8 mouse cellular contexts compared by ENCODE assay signal in genomic region chr5:148293346-148293745, GRCm38 (mm10).
DNase-seq lines count a peak whose midpoint lies in the region; TF ChIP-seq lines count a peak whose summit lies in the region.

No protein-coding gene starts in this region.

- TF ChIP-seq RAD21 in MEL (IDR thresholded peaks at IDR 0.05; ENCODE audit: low read depth, low read length): no peak; the same call in 1 of the 2 replicates

- H3K4me3 ChIP-seq in layer of hippocampus, adult 2 months: no peak overlapping the region
- H3K4me3 ChIP-seq in MEL (ENCODE audit: control insufficient read depth in 1 of 2, insufficient read depth in 1 of 2, low read depth in 2 of 2, low read length in 2 of 2): no peak overlapping the region

- TF ChIP-seq POLR2A in MEL (IDR thresholded peaks at IDR 0.05; ENCODE audit: control insufficient read depth in 1 of 2, insufficient read depth in 1 of 2, low read depth in 1 of 2, low read length in 2 of 2, poor library complexity in 1 of 2): no peak

- DNase-seq in adrenal gland, postnatal 14 days: peak; percentile 45
- no peak for DNase-seq in adrenal gland, adult 2 months
- peak in 1 of 2 experiments; percentile 31 for DNase-seq in layer of hippocampus, adult 2 months (ENCODE audit: low spot score in 2 of 2)
- DNase-seq in layer of hippocampus, adult 9-10 months (ENCODE audit: low spot score): no peak
- peak; percentile 50 for DNase-seq in MEL (ENCODE audit: low read depth, low spot score)
- DNase-seq in induced T-regulatory cell, adult 2 months (ENCODE audit: low read depth): peak; percentile 44
- DNase-seq in urinary bladder, postnatal 10 days (ENCODE audit: low spot score): no peak
- DNase-seq in layer of hippocampus, postnatal 36 days: no peak

- no peaks in the 10 kb centered on the region for H3K79me2 ChIP-seq in MEL (ENCODE audit: control insufficient read depth, insufficient read depth, low read length, poor library complexity)

- TF ChIP-seq EP300 in MEL (IDR thresholded peaks at IDR 0.05; ENCODE audit: low read depth in 1 of 2, low read length in 2 of 2): no peak

- peak; percentile 74 for TF ChIP-seq CTCF in layer of hippocampus, adult 2 months (conservative IDR thresholded peaks at IDR 0.05)
- TF ChIP-seq CTCF in MEL (IDR thresholded peaks at IDR 0.05 in 2 of 3, conservative IDR thresholded peaks at IDR 0.05 in 1 of 3; ENCODE audit: control insufficient read depth in 1 of 3, insufficient read depth in 1 of 3, low read depth in 2 of 3, low read length in 3 of 3, poor library complexity in 1 of 3, severe bottlenecking in 1 of 3): peak; percentile 55 to 76 (median 60)

- H3K27me3 ChIP-seq in MEL (ENCODE audit: control insufficient read depth in 1 of 2, insufficient read depth in 2 of 2, low read length in 2 of 2): no peaks in the 10 kb centered on the region

- no peaks in the 10 kb centered on the region for H3K4me1 ChIP-seq in MEL (ENCODE audit: control insufficient read depth in 1 of 2, insufficient read depth in 2 of 2, low read length in 2 of 2)

- no peaks in the 10 kb centered on the region for H3K9me3 ChIP-seq in MEL (replicated peaks; ENCODE audit: insufficient read depth, low read length)

- no peak overlapping the region for H3K27ac ChIP-seq in layer of hippocampus, adult 2 months
- no peak overlapping the region for H3K27ac ChIP-seq in MEL (ENCODE audit: control insufficient read depth, low read depth, low read length)

- no peaks in the 10 kb centered on the region for H3K36me3 ChIP-seq in MEL (ENCODE audit: control insufficient read depth in 1 of 2, insufficient read depth in 2 of 2, low read length in 2 of 2)

- H3K9ac ChIP-seq in MEL (ENCODE audit: control insufficient read depth, low read depth, low read length, poor library complexity, severe bottlenecking): no peak overlapping the region

TF ChIP-seq in MEL, 35 proteins besides CTCF, POLR2A, EP300 and RAD21:
- no peak for TF ChIP-seq TAL1 (IDR thresholded peaks at IDR 0.05; ENCODE audit: low read length)
- no peak for TF ChIP-seq GABPA (IDR thresholded peaks at IDR 0.05; ENCODE audit: low read depth, low read length)
- TF ChIP-seq CHD1 (IDR thresholded peaks at IDR 0.05; ENCODE audit: low read depth, low read length): no peak
- no peak for TF ChIP-seq MYB (IDR thresholded peaks at IDR 0.05; ENCODE audit: low read depth, low read length)
- no peak for TF ChIP-seq POLR2AphosphoS2 (IDR thresholded peaks at IDR 0.05; ENCODE audit: low read length)
- TF ChIP-seq ELF1 (IDR thresholded peaks at IDR 0.05; ENCODE audit: low read depth, low read length): no peak
- TF ChIP-seq SMC3 (IDR thresholded peaks at IDR 0.05; ENCODE audit: low read depth, low read length): peak; percentile 7; the same call in 1 of the 2 replicates
- no peak for TF ChIP-seq CHD2 (IDR thresholded peaks at IDR 0.05; ENCODE audit: low read length)

Comparison
In these comparisons a context has a peak if more than half of its experiments do, and no peak if none do; other contexts are left out.
1. DNase-seq: peak in adrenal gland, postnatal 14 days (single experiment), MEL (single experiment) and induced T-regulatory cell, adult 2 months (single experiment); none in adrenal gland, adult 2 months (single experiment), layer of hippocampus, adult 9-10 months (single experiment), urinary bladder, postnatal 10 days (single experiment) and layer of hippocampus, postnatal 36 days (0 of 2).